Mouse (Mus musculus) urinary bladder, postnatal 25 days (tissue): ENCODE results near the gene Snx15.

Experiments used
- DNase-seq: peaks from one replicate; pipeline ENCODE4 v3.0.0; 2022; ENCODE audit warnings: low spot score

Snx15 gene

DNA sequence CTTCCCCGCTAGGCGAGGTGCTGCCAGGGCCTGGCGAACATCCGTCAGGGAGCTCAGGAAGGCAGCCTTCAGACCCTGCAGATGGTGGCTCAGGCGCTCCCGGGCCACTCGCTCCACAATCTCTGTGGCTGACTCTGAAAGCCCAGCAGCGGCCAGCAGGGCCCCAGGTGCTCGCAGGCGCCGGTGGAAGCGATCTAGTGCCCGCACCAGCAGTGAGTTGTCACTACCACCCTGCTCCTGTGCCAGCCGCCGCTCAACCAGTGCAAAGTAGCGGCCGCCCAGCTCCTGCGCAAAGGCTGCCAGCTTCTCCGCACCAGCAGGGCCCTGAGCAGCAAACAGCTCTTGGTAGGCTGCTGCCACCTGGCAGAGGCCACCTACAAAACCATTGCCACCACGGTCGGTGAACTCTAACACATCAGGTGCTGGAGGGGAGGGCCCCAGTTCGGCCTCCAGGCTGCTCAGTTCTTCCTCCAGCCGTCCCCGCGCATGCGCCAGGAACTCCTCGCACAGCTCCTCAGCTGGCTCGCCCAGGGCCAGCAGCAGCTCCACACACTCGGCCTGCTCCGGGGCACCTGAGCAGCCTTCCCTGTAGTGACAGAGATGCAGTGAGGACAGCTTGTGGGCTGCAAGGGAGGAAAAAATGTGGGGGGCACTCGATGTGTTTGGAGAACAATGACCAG lies 57.4 kb downstream of the Snx15 start:
- DNase-seq, result no peak

DNA sequence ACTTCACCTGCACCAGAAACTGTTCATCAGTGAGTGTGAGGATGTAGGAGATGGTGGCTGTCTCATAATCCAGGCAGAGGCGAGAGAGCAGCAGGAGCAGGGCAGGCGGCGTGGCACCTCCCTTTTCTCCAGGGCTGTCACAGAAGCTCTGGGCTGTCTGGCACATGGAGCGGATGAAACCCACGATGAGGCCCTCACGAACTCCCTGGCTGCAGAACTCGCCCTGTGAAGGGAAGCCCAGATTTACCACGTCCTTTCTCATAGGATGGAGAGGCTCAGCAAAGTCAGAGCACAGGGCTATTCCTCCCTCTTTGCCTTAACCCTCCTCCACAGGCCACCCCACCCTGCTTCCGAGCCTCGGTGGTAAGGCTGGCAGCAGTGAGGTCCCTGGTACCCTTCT lies 58.3 kb downstream of the Snx15 start:
- DNase-seq, result no peak
